ENCODE assay signal across 32 mouse cellular contexts in the genomic region with DNA sequence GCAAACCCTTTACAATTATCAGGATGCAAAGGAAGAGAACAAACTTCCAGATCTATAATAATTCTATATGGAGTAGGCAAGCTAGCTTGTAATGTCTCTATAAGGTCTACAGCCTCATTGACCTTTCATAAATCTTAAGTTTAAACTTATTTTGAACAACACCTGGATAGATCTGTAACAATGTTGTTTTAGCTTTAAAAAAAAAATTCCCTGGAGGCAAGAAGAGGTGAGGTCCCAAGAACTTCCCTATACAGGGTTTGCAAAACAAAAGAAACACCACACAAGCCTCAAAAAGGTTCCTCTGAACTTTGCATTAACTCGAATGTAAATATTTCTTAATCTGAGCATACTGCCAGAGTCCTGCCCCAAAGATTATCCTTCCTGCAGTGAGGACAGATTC.
"Had no signal": no experiment of that assay in that cellular context is flagged by ENCODE, and none has a peak within 500 bp of the region (broad histone marks: within the 10 kb centered on the region; RNA-seq: fewer than 3 reads in every experiment).

No protein-coding gene starts in this region.

- H3K27me3 ChIP-seq: limb, embryonic 12.5 days; limb, embryonic 13.5 days; limb, embryonic 15.5 days; liver, embryonic 12.5 days; liver, embryonic 13.5 days; liver, embryonic 15.5 days; lung, embryonic 15.5 days; megakaryocyte, embryonic 14.5 days; midbrain, embryonic 12.5 days; midbrain, embryonic 13.5 days; midbrain, embryonic 15.5 days; neural tube, embryonic 12.5 days had no signal

- H3K9ac ChIP-seq: limb, embryonic 12.5 days; limb, embryonic 13.5 days; limb, embryonic 15.5 days; liver, embryonic 12.5 days; liver, embryonic 13.5 days; liver, embryonic 14.5 days; liver, embryonic 15.5 days; liver, postnatal 0 days; lung, embryonic 14.5 days; lung, embryonic 15.5 days; midbrain, embryonic 12.5 days; midbrain, embryonic 13.5 days; midbrain, embryonic 15.5 days; neural tube, embryonic 12.5 days had no signal

- H3K4me3 ChIP-seq: limb, embryonic 10.5 days; limb, embryonic 12.5 days; limb, embryonic 13.5 days; limb, embryonic 15.5 days; liver, embryonic 12.5 days; liver, embryonic 13.5 days; liver, embryonic 15.5 days; lung, embryonic 15.5 days; megakaryocyte, embryonic 14.5 days; midbrain, embryonic 10.5 days; midbrain, embryonic 12.5 days; midbrain, embryonic 13.5 days; midbrain, embryonic 15.5 days; myocyte; neural tube, embryonic 12.5 days had no signal

- H3K4me1 ChIP-seq: limb, embryonic 10.5 days; limb, embryonic 12.5 days; limb, embryonic 13.5 days; limb, embryonic 15.5 days; liver, embryonic 12.5 days; liver, embryonic 13.5 days; liver, embryonic 15.5 days; lung, embryonic 15.5 days; megakaryocyte, embryonic 14.5 days; midbrain, embryonic 10.5 days; midbrain, embryonic 12.5 days; midbrain, embryonic 13.5 days; midbrain, embryonic 15.5 days; neural tube, embryonic 12.5 days had no signal

- H3K9me3 ChIP-seq: limb, embryonic 10.5 days; limb, embryonic 12.5 days; limb, embryonic 13.5 days; limb, embryonic 15.5 days; liver, embryonic 12.5 days; liver, embryonic 13.5 days; liver, embryonic 15.5 days; lung, embryonic 15.5 days; megakaryocyte, embryonic 14.5 days; midbrain, embryonic 10.5 days; midbrain, embryonic 12.5 days; midbrain, embryonic 13.5 days; midbrain, embryonic 15.5 days; neural tube, embryonic 12.5 days had no signal

- DNase-seq: left cerebral cortex, postnatal 4 days; liver; liver, embryonic 13.5 days; liver, postnatal 0 days; lung, adult 18-20 months; lung, adult 2 months; lung, embryonic 14.5 days; lung, postnatal 10 days; lung, postnatal 14 days; lung, postnatal 36 days; lung, postnatal 4 days; midbrain, embryonic 14.5 days had no signal

- H3K27ac ChIP-seq: limb, embryonic 10.5 days; limb, embryonic 12.5 days; limb, embryonic 13.5 days; limb, embryonic 15.5 days; liver, embryonic 12.5 days; liver, embryonic 13.5 days; liver, embryonic 14.5 days; liver, embryonic 15.5 days; lung, embryonic 15.5 days; macrophage; midbrain, embryonic 10.5 days; midbrain, embryonic 12.5 days; midbrain, embryonic 13.5 days; midbrain, embryonic 15.5 days; neural tube, embryonic 12.5 days had no signal

- H3K4me2 ChIP-seq: limb, embryonic 12.5 days; limb, embryonic 13.5 days; limb, embryonic 15.5 days; liver, embryonic 11.5 days; liver, embryonic 12.5 days; liver, embryonic 13.5 days; liver, embryonic 15.5 days; lung, embryonic 14.5 days; lung, embryonic 15.5 days; midbrain, embryonic 11.5 days; midbrain, embryonic 12.5 days; midbrain, embryonic 13.5 days; midbrain, embryonic 15.5 days; neural tube, embryonic 12.5 days had no signal

- ATAC-seq: liver, embryonic 12.5 days; liver, postnatal 0 days; lung, postnatal 0 days; midbrain, embryonic 13.5 days; midbrain, embryonic 15.5 days; midbrain, embryonic 16.5 days had no signal

- H3K36me3 ChIP-seq: limb, embryonic 10.5 days; limb, embryonic 12.5 days; limb, embryonic 13.5 days; limb, embryonic 15.5 days; liver, embryonic 12.5 days; liver, embryonic 13.5 days; liver, embryonic 15.5 days; lung, embryonic 15.5 days; midbrain, embryonic 10.5 days; midbrain, embryonic 12.5 days; midbrain, embryonic 13.5 days; midbrain, embryonic 15.5 days; neural tube, embryonic 12.5 days had no signal
